10 mouse cellular contexts compared by ENCODE assay signal in genomic region chr1:132321821-132322580, GRCm38 (mm10). TPM values are rescaled to one million over a fixed set of nuclear protein-coding genes. Genes with fewer than 3 reads are reported as not detected.
A peak's percentile ranks its signal among the peaks of the same experiment; 100 is the strongest.
DNase-seq lines count a peak whose midpoint lies in the region; ATAC-seq and TF ChIP-seq lines count a peak whose summit lies in the region.
"Had no signal": no experiment of that assay in that cellular context is flagged by ENCODE, and none has a peak within 500 bp of the region (broad histone marks: within the 10 kb centered on the region; RNA-seq: fewer than 3 reads in every experiment).

No protein-coding gene starts in this region.

- WGBS in kidney, embryonic 14.5 days, result 61% methylated on average over 7 of the region's 7 CpGs
- WGBS in forebrain, postnatal 0 days, result 31% methylated on average over 7 of the region's 7 CpGs
- 18% methylated on average over 7 of the region's 7 CpGs for WGBS in midbrain, embryonic 14.5 days

- H3K9me3 ChIP-seq in kidney, embryonic 14.5 days (ENCODE audit: control insufficient read depth, low read length), result no peaks in the 10 kb centered on the region
- H3K9me3 ChIP-seq in forebrain, postnatal 0 days (ENCODE audit: low read length), result no peaks in the 10 kb centered on the region
- no peaks in the 10 kb centered on the region for H3K9me3 ChIP-seq in midbrain, embryonic 14.5 days (ENCODE audit: control insufficient read depth, low read length)

- H3K4me3 ChIP-seq in kidney, embryonic 14.5 days (ENCODE audit: low read length), result no peak overlapping the region
- no peak overlapping the region for H3K4me3 ChIP-seq in forebrain, postnatal 0 days (ENCODE audit: low read depth, low read length)
- no peak overlapping the region for H3K4me3 ChIP-seq in midbrain, embryonic 14.5 days (replicated peaks; ENCODE audit: low read depth, low read length)

- H3K27me3 ChIP-seq in kidney, embryonic 14.5 days (ENCODE audit: control insufficient read depth, insufficient read depth, low read length), result no peaks in the 10 kb centered on the region
- no peaks in the 10 kb centered on the region for H3K27me3 ChIP-seq in forebrain, postnatal 0 days (ENCODE audit: insufficient read depth, low read length)
- H3K27me3 ChIP-seq in midbrain, embryonic 14.5 days (ENCODE audit: control insufficient read depth, insufficient read depth, low read length), result no peaks in the 10 kb centered on the region

- H3K27ac ChIP-seq in kidney, embryonic 14.5 days (ENCODE audit: low read depth, low read length), result peak overlapping the region; percentile 32; the same call in 1 of the 2 replicates
- H3K27ac ChIP-seq in forebrain, postnatal 0 days (ENCODE audit: low read depth, low read length), result peak overlapping the region; percentile 69
- peak overlapping the region; percentile 95 for H3K27ac ChIP-seq in midbrain, embryonic 14.5 days (replicated peaks; ENCODE audit: low read depth, low read length)

- no peak overlapping the region for H3K4me2 ChIP-seq in kidney, embryonic 14.5 days (replicated peaks; ENCODE audit: low read depth, low read length)
- no peak overlapping the region for H3K4me2 ChIP-seq in forebrain, postnatal 0 days (ENCODE audit: low read depth)
- H3K4me2 ChIP-seq in midbrain, embryonic 14.5 days (ENCODE audit: low read length), result peak overlapping the region; percentile 40

- ATAC-seq in kidney, embryonic 14.5 days (ENCODE audit: low FRiP score, low TSS enrichment), result no peak
- ATAC-seq in forebrain, postnatal 0 days, result no peak
- ATAC-seq in midbrain, embryonic 14.5 days (ENCODE audit: low FRiP score, low TSS enrichment), result no peak
- ATAC-seq in inflammation-experienced regulatory T-cells, adult 6 months, result no peak
- ATAC-seq in megakaryocyte, adult 5-6 weeks (ENCODE audit: poor library complexity, severe bottlenecking), result no peak

- no peak for DNase-seq in kidney, postnatal 36 days
- DNase-seq in embryo, embryonic 9.5 days (ENCODE audit: extremely low spot score), result peak; percentile 42
- DNase-seq in forebrain, postnatal 0 days, result no peak
- peak; percentile 66 for DNase-seq in midbrain, embryonic 14.5 days
- no peak for DNase-seq in right cerebral cortex, adult 18-20 months

- no peaks in the 10 kb centered on the region for H3K36me3 ChIP-seq in kidney, embryonic 14.5 days (ENCODE audit: control insufficient read depth, insufficient read depth, low read length)
- H3K36me3 ChIP-seq in forebrain, postnatal 0 days (ENCODE audit: insufficient read depth), result no peaks in the 10 kb centered on the region
- peaks cover 19% of the 10 kb centered on the region for H3K36me3 ChIP-seq in midbrain, embryonic 14.5 days (ENCODE audit: control insufficient read depth, insufficient read depth, low read length)

- H3K9ac ChIP-seq in kidney, embryonic 14.5 days (ENCODE audit: low read depth, low read length), result no peak overlapping the region; the same call in 1 of the 2 replicates
- H3K9ac ChIP-seq in forebrain, postnatal 0 days, result peak overlapping the region; percentile 31
- peak overlapping the region; percentile 41; the same call in 1 of the 2 replicates for H3K9ac ChIP-seq in midbrain, embryonic 14.5 days (replicated peaks; ENCODE audit: low read length)

- no peak for TF ChIP-seq CTCF in forebrain, postnatal 0 days (IDR thresholded peaks at IDR 0.05; ENCODE audit: low read depth)

- peaks cover 13% of the 10 kb centered on the region for H3K4me1 ChIP-seq in kidney, embryonic 14.5 days (ENCODE audit: control insufficient read depth, insufficient read depth, low read length)
- H3K4me1 ChIP-seq in forebrain, postnatal 0 days (ENCODE audit: insufficient read depth), result peaks cover 44% of the 10 kb centered on the region
- H3K4me1 ChIP-seq in midbrain, embryonic 14.5 days (ENCODE audit: control insufficient read depth, insufficient read depth, low read length), result peaks cover 95% of the 10 kb centered on the region

RNA-seq across cellular contexts. Expression of gene Nuak2, which starts 6.1 kb away (rescaled TPM):
- polyA plus RNA-seq in kidney, embryonic 14.5 days (2014; fragmentation: Nextera tagmentation; extraction: Ambion mirVana), result 1.4 and 2.3 TPM in 2 replicates
- total RNA-seq in forebrain, postnatal 0 days (2014; rRNA removed), result 4.4 and 4.5 TPM in 2 replicates
- polyA plus RNA-seq in forebrain, postnatal 0 days (2015; fragmentation: Nextera tagmentation; extraction: Ambion mirVana), result 4.3 and 6.8 TPM in 2 replicates
- polyA plus RNA-seq in midbrain, embryonic 14.5 days (2014; fragmentation: Nextera tagmentation; extraction: Ambion mirVana), result 22.3 and 38.0 TPM in 2 replicates
- 1 to 10 TPM; 2.2 to 3.0 (median 2.6) TPM for polyA plus RNA-seq in inflammation-experienced regulatory T-cells, adult 6 months (2017; shearing (Covaris generic))
- total RNA-seq in megakaryocyte, adult 5-6 weeks (2015), result 23.9 and 24.2 TPM in 2 replicates
- 14.3 and 16.7 TPM in 2 replicates for total RNA-seq in megakaryocyte, adult 5-6 weeks (2017)

RNA-seq across cellular contexts. Expression of gene Klhdc8a, which starts 23.6 kb away (rescaled TPM):
- 1.3 and 1.4 TPM in 2 replicates for polyA plus RNA-seq in kidney, embryonic 14.5 days (2014; fragmentation: Nextera tagmentation; extraction: Ambion mirVana)
- 10.3 and 11.2 TPM in 2 replicates for total RNA-seq in forebrain, postnatal 0 days (2014; rRNA removed)
- 4.5 and 6.3 TPM in 2 replicates for polyA plus RNA-seq in forebrain, postnatal 0 days (2015; fragmentation: Nextera tagmentation; extraction: Ambion mirVana)
- polyA plus RNA-seq in midbrain, embryonic 14.5 days (2014; fragmentation: Nextera tagmentation; extraction: Ambion mirVana), result 10.1 and 11.1 TPM in 2 replicates
- polyA plus RNA-seq in inflammation-experienced regulatory T-cells, adult 6 months (2017; shearing (Covaris generic)), result not detected
- not detected in 2 replicates for total RNA-seq in megakaryocyte, adult 5-6 weeks (2015)
- total RNA-seq in megakaryocyte, adult 5-6 weeks (2017), result not detected in 2 replicates
- total RNA-seq: CH12.LX; common myeloid progenitor, adult 5-6 weeks had no signal

Comparison
In these comparisons a context has a peak if more than half of its experiments do, and no peak if none do; other contexts are left out.
1. H3K27ac ChIP-seq: peak in every context shown above with its lines; median percentile 95 in midbrain, embryonic 14.5 days; 69 in forebrain, postnatal 0 days; 32 in kidney, embryonic 14.5 days.
2. DNase-seq: peak in embryo, embryonic 9.5 days (single experiment) and midbrain, embryonic 14.5 days (single experiment); none in kidney, postnatal 36 days (0 of 2), forebrain, postnatal 0 days (single experiment) and right cerebral cortex, adult 18-20 months (single experiment).